Mouse (Mus musculus): ENCODE measurements around the gene Fdxr.

Gene Fdxr

DNA sequence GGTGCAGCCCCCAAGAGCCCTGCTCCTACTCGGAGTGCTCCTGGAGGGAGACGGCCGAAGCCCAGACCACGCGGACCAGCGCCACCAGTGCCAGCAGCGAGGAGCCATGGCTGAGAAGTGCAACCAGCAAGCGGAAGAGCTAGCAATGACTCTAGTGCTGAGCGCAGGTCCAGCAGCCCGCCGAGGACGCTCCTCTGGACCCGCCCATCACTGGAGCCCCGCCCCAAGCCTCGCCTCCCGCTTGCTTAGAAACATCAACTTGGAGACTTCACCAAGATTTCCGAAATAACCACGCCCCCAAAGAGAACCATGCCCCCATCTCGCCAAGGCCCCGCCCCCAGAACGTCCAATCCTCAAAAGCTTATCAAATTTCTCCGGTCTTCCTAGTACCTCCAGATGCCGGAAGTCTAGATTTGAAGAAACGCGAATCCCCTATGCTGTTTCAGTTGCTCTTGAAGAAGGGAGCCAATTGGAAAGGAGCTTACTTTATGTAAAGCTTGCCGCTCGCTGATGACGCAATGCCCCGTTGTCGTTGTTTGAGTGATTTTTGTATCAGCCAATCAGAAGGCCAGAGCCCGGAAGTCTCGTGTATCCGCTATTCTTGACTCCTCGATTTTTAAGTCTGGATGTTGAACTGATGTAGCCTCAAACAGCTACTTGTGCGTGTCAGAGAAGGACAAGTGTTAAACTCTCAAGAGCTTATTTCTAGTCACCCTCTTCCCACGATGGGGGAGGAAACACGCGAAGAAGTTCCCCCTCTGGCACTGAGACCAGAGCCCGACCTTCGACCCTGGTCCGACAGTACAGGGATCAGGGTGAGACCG lies at the start of gene Fdxr:
TSS of gene Fdxr (minus strand) at position 271 of the 824 bp plus-strand sequence.
- in situ Hi-C loops (cut with MboI; ENCODE audit: low sequenced_read_pairs), result loop anchor here (10.0 kb wide), 1 partner anchor 72 kb away; no protein-coding TSS in a partner anchor

DNA sequence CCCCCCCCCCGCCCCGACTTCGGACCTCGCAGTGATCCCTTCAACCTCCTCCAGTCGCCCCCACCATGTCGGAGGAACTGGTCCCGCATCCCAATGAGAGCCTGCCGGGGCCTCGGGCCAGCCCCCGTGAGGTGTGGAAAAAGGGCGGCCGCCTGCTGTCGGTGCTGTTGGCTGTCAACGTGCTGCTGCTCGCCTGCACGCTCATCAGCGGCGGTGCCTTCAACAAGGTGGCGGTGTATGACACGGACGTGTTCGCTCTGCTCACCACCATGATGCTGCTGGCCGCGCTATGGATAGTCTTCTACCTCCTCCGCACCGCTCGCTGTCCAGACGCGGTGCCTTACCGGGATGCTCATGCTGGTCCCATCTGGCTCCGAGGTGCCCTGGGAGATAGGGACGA lies 46.5 kb upstream of the Fdxr start:
- in situ Hi-C loops (cut with MboI; ENCODE audit: low sequenced_read_pairs), result no loop called here

DNA sequence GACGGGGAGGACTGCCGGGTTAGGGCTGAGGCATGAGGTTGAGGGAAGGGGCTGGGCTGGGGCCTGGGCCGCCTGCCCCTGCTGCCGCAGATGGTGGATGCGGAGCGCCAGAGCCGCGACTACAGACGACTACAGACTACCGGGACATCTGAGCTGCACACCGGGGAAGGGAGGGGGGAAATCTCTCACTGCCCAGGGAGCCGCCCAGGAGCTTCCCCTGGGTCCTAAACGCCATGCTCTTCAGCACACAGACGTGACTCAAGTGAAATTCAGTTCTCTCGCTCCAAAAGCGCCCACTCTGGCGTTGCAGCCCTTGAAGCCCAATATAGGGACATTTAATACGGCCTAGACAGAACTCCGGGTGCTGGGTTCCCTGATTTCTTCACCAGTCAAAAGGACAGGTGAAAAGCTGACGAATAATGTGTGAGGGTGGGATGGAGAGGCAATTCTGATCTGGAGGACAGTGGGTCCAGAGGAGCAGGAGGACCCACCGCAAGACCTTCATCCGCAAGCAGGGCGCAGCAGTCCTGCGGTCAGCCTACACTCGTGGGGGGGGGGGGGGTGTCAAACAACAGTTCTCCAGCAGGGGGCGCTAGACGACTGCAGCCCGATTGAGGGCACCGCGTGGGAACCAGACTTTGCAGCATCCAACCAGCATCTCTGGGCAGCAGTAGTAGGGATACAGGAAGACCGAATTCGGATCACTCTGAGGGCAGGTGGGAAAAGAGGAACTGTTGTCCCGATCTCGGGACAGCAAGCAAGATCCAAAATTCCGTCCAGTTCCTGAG lies 45.2 kb upstream of the Fdxr start, which contains the start of gene Ush1g:
TSS of gene Ush1g (minus strand) at position 136 of the 788 bp plus-strand sequence.
- in situ Hi-C loops (cut with MboI; ENCODE audit: low sequenced_read_pairs), result no loop called here

DNA sequence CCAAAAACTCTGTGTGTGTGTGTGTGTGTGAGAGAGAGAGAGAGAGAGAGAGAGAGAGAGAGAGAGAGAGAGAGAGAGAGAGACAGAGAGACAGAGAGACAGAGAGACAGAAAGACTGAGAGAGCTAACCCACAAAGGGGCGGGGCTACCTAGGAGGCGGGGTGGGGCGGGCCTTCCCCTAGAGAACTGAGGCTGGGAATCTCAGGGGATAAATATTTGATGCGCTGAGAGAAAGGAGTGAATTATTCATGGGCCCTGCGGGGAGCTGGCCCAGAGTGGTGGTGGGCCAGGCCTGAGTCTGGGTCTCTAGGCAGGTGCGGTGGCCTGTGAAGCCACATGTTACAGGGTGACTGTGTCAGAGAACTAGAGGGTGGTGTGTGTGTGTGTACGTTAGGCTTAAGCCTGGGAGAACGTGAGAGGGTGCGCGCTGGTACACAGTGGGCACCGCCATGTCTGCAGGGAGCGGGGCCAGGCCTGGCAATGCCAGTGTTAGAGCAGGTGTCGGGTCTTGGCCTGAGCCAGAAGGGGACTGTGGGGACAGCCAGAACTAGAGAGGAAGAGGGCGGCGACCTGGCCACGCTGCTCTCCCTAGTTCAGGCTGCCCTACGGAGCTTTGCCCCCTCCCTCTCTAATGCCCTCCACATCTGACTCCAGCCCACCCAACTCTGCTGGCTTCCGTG lies 43.0 kb upstream of the Fdxr start:
- in situ Hi-C loops (cut with MboI; ENCODE audit: low sequenced_read_pairs), result no loop called here

DNA sequence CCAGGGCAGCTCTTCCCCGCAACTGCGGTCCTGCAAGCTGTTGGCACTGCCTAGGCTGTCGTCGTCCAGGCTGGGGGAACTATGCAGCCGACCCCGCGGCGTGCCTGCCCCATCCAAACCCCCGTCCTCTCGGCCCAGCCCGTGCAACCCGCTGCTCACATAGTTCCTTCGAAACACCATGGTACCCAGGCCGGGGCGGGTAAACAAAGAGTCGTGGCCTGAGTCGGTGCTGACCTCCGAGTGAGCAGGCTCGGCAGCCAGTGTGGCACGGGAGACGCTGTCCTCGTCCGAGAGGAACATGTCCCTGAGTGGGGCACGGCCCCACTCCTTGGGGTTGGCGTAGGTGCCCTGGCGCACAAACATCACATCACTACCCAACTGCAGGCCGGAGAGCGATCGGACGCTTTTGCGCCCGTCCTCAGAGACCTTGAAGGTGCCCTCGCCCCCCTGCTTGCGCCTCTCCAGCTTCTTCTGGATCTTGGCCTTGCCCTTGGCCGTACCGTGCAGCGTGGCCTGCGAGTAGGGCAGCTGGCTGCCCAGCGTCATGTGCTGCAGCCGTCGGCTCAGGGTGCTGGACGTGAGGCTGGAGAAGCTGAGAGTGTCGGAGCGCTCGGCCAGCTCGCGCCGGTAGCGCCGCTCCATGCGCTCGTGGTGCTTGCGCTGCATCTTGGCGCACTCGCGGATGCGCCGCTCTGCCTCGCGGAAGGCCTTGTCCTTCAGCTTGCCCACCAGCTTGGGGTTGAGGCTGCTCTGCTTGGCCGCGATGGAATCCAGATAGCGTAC lies 41.6 kb upstream of the Fdxr start:
- in situ Hi-C loops (cut with MboI; ENCODE audit: low sequenced_read_pairs), result no loop called here

DNA sequence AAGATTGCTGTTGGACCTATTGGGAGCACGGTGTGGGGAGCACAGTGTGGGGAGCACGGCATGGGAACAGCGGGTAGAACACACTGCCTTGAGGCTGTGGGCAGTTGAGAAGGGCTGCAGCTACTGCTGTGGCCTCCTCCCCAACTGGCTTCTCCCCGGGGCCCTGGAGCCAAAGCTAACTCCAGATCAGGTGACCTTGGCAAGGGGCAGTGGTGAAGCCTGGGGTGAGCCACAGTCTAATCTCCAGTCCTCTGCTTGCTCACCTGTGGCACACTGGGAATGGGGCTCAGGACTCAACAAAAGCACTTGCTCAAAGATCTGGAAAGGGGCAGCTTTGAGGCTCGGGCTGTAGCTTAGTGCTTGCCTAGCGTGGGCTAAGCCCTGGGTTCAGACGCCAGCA lies 40.4 kb upstream of the Fdxr start:
- in situ Hi-C loops (cut with MboI; ENCODE audit: low sequenced_read_pairs), result no loop called here

DNA sequence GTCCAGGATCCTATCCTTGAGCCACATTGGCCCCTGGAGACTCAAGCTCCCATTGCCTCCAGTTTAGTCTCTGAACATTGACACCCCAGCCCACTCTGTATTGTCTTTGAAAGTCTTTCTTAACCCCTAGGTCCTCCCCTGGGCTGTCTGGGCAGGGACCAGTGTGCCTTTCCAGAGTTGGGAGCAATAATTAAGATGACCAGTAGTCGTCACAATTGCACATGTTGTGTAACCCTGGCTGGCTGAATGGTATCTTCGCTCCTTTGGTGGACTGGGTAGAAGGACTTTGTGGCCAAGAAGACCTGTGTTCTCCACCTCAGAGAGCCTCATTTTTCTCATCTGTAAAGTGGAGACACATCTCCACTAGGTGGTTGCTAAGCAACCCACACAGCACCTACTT lies 37.4 kb upstream of the Fdxr start:
- in situ Hi-C loops (cut with MboI; ENCODE audit: low sequenced_read_pairs), result no loop called here

DNA sequence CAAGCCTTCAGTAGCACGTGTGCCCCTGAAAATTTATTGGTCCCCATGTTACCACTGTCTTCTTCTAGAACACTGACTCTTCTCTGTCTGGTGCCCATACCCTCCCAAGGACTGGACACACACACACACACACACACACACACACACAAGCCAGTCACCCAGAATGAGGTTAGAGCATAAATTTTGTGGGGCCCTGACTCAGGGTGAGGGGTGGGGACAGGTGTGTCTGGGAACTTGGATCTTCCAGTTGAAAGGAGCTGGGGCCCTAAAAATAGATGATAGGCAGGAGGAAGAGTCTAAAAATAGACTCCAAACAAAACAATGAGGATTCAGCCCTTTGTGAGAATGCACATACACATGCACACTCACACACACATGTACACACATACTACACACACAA lies 31.9 kb upstream of the Fdxr start:
- in situ Hi-C loops (cut with MboI; ENCODE audit: low sequenced_read_pairs), result no loop called here

DNA sequence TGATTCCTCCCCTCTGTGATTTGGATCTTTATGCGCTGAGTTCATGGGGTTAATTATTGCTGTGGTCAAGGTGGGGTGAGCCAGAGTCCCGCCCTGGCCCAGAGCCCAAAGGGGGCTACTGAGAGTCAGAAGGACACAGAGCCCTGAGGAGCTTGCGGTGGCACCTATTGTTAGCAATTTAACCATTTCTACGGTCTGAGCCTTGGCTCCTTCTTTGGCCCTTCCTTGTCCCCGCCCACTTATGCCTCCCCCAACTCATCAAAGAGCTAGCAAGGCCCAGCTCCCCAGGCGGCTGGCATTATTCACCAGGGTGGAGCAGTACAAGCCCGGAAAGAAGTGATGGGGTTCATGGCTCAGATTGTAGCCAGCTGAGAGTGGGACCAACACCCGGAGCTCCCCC lies 30.0 kb upstream of the Fdxr start, which contains the start of gene Otop2:
TSS of gene Otop2 (plus strand) at position 301 of the 400 bp plus-strand sequence.
- in situ Hi-C loops (cut with MboI; ENCODE audit: low sequenced_read_pairs), result no loop called here

DNA sequence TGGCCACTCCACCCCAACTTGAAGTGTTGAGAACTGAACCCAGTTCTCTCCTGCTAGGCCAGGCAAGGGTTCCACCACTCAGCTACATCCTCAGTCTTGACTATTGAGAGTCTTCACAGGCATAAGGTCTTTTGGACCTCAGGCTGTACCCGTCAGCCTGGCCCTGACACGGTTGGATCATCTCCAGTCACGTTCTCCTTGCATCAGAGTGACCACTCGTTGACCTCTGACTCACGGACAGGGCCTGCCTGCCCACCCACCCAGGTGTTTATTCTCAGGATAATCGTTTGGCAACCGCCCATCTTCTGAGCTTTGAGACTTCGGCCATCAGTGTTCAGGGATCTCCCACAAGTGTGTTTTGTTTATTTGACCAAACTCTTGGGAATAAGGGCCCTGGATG lies 26.3 kb upstream of the Fdxr start:
- in situ Hi-C loops (cut with MboI; ENCODE audit: low sequenced_read_pairs), result no loop called here

DNA sequence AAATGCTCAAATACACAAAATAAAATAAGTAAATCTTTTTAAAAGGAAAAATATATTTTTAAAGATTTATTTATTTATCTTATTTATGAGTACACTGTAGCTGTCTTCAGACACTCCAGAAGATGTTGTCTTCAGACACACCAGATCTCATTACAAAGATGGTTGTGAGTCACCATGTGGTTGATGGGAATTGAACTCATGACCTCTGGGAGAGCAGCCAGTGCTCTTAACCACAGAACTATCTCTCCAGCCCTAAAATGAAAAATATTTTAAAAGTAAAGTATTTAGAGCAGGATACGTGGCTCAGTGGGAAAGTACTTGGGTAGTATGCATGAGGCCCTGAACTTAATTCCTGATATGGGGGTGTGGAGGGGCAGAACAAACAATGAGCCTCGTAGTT lies 24.5 kb upstream of the Fdxr start:
- in situ Hi-C loops (cut with MboI; ENCODE audit: low sequenced_read_pairs), result no loop called here

DNA sequence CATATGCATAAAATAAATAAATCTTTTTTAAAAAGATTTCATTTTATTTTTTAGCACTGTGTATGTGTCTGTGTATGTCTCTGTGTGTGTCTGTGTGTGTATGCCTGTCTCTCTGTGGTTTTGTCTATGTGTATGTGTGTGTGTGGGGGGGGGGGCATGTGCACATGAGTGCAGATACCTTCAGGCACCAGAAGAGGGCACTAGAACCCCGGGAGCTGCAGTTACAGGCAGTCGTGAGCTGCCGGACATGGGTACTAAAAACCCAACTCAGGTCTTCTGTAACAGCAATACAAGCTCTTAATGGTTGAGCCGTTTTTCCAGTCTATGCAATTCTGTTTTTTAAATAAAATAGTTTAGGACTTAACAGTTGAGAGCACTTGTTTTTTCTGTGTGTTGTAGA lies 23.9 kb upstream of the Fdxr start:
- in situ Hi-C loops (cut with MboI; ENCODE audit: low sequenced_read_pairs), result no loop called here

DNA sequence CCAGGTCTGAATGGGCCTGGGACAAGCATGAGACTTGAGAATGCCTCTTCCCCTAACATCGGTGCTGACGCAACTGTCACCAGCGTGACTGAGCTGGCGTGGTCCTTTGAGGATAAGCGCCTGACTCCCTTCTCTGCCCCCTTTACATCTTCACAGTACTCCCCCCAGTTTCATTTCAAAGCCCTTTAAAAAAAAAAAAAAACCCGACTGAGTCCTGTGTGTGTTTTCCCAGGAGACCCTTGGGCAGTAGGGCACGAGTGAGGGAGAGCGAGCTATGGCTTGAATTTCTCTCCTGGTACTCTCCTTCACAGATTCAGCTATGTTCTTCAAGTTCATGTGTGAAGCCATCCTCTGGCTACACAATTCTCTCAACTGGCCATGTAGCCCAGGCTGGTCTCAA lies 21.3 kb upstream of the Fdxr start:
- in situ Hi-C loops (cut with MboI; ENCODE audit: low sequenced_read_pairs), result no loop called here

DNA sequence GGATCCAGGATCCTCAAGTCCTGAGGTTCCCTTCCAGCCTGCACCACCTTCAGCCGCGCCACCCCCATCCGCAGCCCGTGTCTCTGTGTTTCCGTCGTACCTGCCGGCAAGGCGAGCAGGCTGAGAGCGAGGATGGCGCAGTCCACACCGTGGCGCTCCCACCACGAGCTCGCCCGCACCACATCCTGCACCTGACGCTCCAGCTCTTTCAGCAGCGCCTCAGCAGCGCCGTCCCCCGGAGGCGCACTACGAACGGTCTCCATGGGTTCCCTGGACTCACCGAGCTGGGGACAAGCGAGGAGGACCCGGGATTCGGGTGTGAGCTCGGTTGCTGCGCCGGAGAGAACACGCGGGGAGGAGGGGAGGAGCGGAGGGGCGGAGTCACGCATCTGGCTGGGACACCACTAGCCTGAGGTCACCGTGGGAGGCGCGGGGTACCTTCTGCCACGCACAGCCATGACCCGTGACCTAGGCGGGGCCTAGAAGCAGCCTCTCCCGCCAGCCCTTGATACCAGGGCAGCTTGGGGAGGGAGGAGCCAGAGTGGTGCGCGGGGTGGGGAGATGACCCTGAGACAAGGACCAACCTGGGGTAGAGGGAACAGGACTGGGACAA lies 20.5 kb upstream of the Fdxr start, which contains the start of gene Fads6:
TSS of gene Fads6 (minus strand) at position 450 of the 613 bp plus-strand sequence.
- in situ Hi-C loops (cut with MboI; ENCODE audit: low sequenced_read_pairs), result no loop called here

DNA sequence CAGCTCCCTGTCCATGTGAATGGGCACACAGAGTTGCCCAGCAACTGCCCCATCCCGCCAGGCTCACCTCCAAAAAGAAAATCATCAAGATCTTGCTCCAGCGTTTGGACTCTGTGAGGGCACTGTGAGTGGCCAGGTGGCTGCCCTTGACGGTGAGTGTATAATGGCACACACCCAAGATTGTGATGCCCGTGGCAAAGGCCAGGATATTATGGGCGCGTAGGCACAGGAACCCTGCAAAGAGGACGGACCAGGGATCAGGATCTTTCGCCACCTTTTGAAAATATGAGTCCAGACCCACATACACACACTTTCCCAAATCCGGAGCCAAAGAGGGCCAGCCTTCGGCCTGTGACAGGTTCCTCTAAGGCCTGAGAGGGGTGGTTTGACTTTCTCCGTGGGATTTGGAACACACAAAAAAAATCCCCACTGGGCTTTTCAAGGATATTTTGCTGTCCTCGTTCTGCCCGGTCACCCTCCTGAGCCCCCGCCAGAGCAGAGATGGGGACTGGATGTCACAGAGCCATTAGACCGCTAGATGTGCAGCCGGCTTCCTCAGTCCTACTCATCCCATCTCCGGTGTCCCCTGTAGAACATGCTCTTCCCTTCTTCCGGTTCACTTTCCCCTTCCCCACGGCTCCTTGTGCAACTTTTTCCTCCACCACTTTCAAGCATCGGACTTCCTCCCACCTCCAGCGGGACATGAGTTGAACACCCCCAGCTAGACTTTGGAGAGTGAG lies 19.8 kb upstream of the Fdxr start:
- in situ Hi-C loops (cut with MboI; ENCODE audit: low sequenced_read_pairs), result no loop called here

DNA sequence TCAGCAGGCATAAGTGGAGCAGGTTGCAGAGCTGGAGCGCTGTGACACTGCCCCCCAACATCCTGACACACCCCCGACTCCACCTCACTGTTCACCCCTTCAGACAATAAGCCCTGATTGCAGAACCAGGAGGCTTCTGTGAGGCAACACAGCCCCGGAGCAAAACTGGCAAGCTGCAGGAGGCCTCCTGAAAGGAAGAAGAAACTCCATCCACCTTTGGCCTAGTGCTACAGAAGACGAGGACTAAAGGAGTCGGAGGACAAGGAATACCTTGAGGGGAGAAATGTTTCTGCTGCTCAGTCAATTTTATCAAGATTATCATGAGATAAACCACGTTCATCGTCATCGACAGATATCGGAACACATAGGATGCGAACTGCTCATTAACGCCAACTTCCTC lies 19.1 kb upstream of the Fdxr start:
- in situ Hi-C loops (cut with MboI; ENCODE audit: low sequenced_read_pairs), result no loop called here

DNA sequence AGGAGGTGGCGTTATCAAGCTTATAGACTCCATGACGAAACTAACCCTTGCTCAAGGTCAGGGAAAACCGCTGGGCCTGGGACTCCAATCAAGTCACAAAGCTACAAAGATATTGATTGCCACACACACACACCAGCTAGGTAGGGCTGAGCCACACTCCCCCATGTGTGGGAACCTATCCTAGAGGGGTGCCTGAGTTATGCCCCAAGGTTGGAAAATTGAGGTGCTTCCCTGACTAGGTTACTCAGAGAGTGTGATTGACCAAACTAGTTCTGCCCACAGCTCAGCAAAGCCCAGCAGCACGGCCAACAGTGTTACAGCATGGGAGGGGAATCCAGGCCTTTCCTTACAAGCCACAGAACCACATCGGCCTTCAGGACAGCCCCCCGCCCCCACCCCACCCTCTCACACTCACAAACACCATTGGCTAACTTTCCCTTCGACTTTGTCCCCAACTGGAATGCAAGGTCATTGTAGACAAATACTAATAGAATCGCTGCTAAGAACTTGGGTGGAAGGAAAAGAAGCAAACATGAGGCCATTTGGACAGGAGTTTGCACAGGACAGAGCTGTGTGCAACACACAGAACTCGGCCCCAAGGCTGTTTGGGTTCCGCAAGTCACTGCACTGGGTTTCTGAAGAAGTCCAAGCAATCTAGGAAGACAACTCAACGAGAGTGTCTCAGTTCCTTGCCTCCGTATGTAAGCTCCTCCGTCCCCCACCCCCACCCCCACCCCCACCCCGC lies 16.0 kb upstream of the Fdxr start:
- in situ Hi-C loops (cut with MboI; ENCODE audit: low sequenced_read_pairs), result no loop called here

DNA sequence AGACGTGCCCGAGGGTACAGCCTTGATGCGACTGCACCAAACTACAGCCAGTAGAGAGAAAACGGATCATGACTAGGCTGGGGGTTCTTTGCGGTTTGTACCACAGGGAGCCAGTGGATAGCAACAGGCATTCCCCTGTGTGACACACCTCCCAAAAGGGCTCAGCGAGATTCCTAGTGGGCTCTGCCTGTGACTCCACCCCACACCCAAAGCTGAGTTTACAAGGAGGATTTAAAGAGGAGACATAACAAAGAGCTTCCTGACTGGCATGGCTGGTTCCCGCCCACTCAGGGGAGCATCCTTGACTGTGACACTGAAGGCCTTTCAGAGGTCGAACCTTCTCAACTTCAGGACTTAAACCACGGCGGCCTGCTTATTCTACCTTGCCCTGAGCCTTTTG lies 14.7 kb upstream of the Fdxr start:
- in situ Hi-C loops (cut with MboI; ENCODE audit: low sequenced_read_pairs), result no loop called here

DNA sequence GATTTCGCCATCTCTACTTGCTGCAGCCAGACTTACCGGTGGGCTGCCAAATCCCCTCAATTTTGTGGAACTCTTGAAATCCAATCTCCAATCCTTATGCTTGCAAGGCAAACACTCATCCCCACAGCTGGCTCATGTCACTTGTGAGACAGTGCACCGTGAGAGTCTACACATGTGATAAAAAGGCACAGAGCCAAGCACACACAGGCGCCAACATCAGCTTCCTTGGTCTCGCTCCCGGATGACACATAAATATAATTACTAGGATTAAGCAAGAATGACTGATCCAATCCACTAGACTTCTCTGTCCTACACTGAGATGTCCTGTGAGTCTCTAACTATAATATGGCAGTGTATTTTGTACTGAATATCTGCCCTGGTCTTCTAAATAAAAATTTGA lies 14.1 kb upstream of the Fdxr start:
- in situ Hi-C loops (cut with MboI; ENCODE audit: low sequenced_read_pairs), result no loop called here

All from CH12F3 (cell line).